Comparison of ENCODE assay signal across 8 mouse cellular contexts in genomic region chr11:69008182-69009121, GRCm38 (mm10). TPM values are rescaled to one million over a fixed set of nuclear protein-coding genes. Genes with fewer than 3 reads are reported as not detected.
DNase-seq lines count a peak whose midpoint lies in the region; ATAC-seq and TF ChIP-seq lines count a peak whose summit lies in the region.

Gene Pfas, minus strand, starts transcription at chr11:69008460.

- WGBS in forebrain, embryonic 16.5 days, result 9% methylated on average over 38 of the region's 38 CpGs
- WGBS in lung, embryonic 14.5 days, result 10% methylated on average over 38 of the region's 38 CpGs
- 8% methylated on average over 38 of the region's 38 CpGs for WGBS in olfactory bulb, adult 2 months
- 9% methylated on average over 38 of the region's 38 CpGs for WGBS in thymus, adult 2 months

- H3K27me3 ChIP-seq in forebrain, embryonic 16.5 days (replicated peaks; ENCODE audit: control insufficient read depth, insufficient read depth, low read length), result no peaks in the 10 kb centered on the region
- no peaks in the 10 kb centered on the region for H3K27me3 ChIP-seq in lung, embryonic 14.5 days (ENCODE audit: insufficient read depth, low read length)
- no peaks in the 10 kb centered on the region for H3K27me3 ChIP-seq in thymus, adult 2 months (ENCODE audit: control insufficient read depth, insufficient read depth, low read length)

- H3K4me3 ChIP-seq in ES-E14 (ENCODE audit: insufficient read depth in 1 of 2, low read depth in 1 of 2, low read length in 2 of 2, poor library complexity in 1 of 2, severe bottlenecking in 1 of 2), result peak within 1 kb of the TSS; percentile 95 to 98
- H3K4me3 ChIP-seq in forebrain, embryonic 16.5 days (replicated peaks; ENCODE audit: low read length), result peak within 1 kb of the TSS; percentile 79
- peak within 1 kb of the TSS; percentile 62 for H3K4me3 ChIP-seq in layer of hippocampus, adult 2 months
- peak within 1 kb of the TSS; percentile 61 for H3K4me3 ChIP-seq in lung, embryonic 14.5 days (ENCODE audit: low read depth, low read length)
- H3K4me3 ChIP-seq in olfactory bulb, adult 2 months (ENCODE audit: insufficient read depth, low read depth, low read length), result peak within 1 kb of the TSS; percentile 80
- peak within 1 kb of the TSS; percentile 87 for H3K4me3 ChIP-seq in thymus, adult 2 months (ENCODE audit: control insufficient read depth, insufficient read depth, low read length)

- peak; percentile 97 for DNase-seq in ES-E14 (ENCODE audit: low read depth, low spot score)
- peak; percentile 91 for DNase-seq in cerebellum, adult 11-12 months
- DNase-seq in heart, postnatal 36 days, result peak; percentile 87 to 89
- DNase-seq in layer of hippocampus, adult 2 months (ENCODE audit: low spot score in 2 of 2), result peak; percentile 89 to 94
- peak; percentile 99 for DNase-seq in lung, embryonic 14.5 days
- DNase-seq in thymus, adult 2 months, result peak; percentile 94

- H3K9ac ChIP-seq in ES-E14 (ENCODE audit: insufficient read depth, low read depth, low read length, poor library complexity, severe bottlenecking), result peak within 1 kb of the TSS; percentile 100
- peak within 1 kb of the TSS; percentile 68 for H3K9ac ChIP-seq in forebrain, embryonic 16.5 days (replicated peaks; ENCODE audit: low read depth, low read length)
- peak within 1 kb of the TSS; percentile 64 for H3K9ac ChIP-seq in lung, embryonic 14.5 days

- peak; percentile 69 for ATAC-seq in forebrain, embryonic 16.5 days
- peak; percentile 92 for ATAC-seq in lung, embryonic 14.5 days (ENCODE audit: insufficient read depth)

- intact Hi-C loops in heart, postnatal 36 days (cut with DNase I), result no loop called here

- H3K27ac ChIP-seq in ES-E14 (ENCODE audit: insufficient read depth, low read depth, low read length, poor library complexity, severe bottlenecking), result peak within 1 kb of the TSS; percentile 87
- peak within 1 kb of the TSS; percentile 60 for H3K27ac ChIP-seq in forebrain, embryonic 16.5 days (ENCODE audit: low read length)
- peak within 1 kb of the TSS; percentile 59 for H3K27ac ChIP-seq in layer of hippocampus, adult 2 months
- 0 out of 2 replicates have a peak within 1 kb of the TSS, but pooled peaks have one; percentile 52 for H3K27ac ChIP-seq in lung, embryonic 14.5 days (ENCODE audit: low read depth)
- H3K27ac ChIP-seq in olfactory bulb, adult 2 months (ENCODE audit: insufficient read depth, low read depth, low read length), result no peak within 1 kb of the TSS
- H3K27ac ChIP-seq in thymus, adult 2 months (ENCODE audit: control insufficient read depth, insufficient read depth, low read length), result no peak within 1 kb of the TSS

- peaks cover 18% of the 10 kb centered on the region for H3K36me3 ChIP-seq in ES-E14 (ENCODE audit: control insufficient read depth, insufficient read depth, low read length, poor library complexity, severe bottlenecking)
- no peaks in the 10 kb centered on the region for H3K36me3 ChIP-seq in forebrain, embryonic 16.5 days (ENCODE audit: control insufficient read depth, insufficient read depth)
- peaks cover 2% of the 10 kb centered on the region; the same call in 1 of the 2 replicates for H3K36me3 ChIP-seq in lung, embryonic 14.5 days (ENCODE audit: insufficient read depth)
- no peaks in the 10 kb centered on the region for H3K36me3 ChIP-seq in thymus, adult 2 months (ENCODE audit: control insufficient read depth, insufficient read depth, low read length)

- TF ChIP-seq POLR2A in olfactory bulb, adult 2 months (IDR thresholded peaks at IDR 0.05; ENCODE audit: insufficient read depth, low read depth, low read length), result peak; percentile 62
- TF ChIP-seq POLR2A in thymus, adult 2 months (IDR thresholded peaks at IDR 0.05; ENCODE audit: control insufficient read depth, extremely low read depth, insufficient read depth, low read length, poor library complexity), result peak; percentile 51; the same call in 1 of the 2 replicates

- H3K4me1 ChIP-seq in ES-E14 (ENCODE audit: control insufficient read depth in 2 of 2, insufficient read depth in 2 of 2, low read length in 2 of 2, poor library complexity in 1 of 2), result peaks cover 2 to 6% of the 10 kb centered on the region in 2 experiments; a peak in 3 of 4 replicates
- H3K4me1 ChIP-seq in forebrain, embryonic 16.5 days (replicated peaks; ENCODE audit: control insufficient read depth, insufficient read depth, low read length), result peaks cover 13% of the 10 kb centered on the region
- no peaks in the 10 kb centered on the region for H3K4me1 ChIP-seq in lung, embryonic 14.5 days (ENCODE audit: insufficient read depth)
- no peaks in the 10 kb centered on the region for H3K4me1 ChIP-seq in olfactory bulb, adult 2 months (ENCODE audit: control insufficient read depth, insufficient read depth, low read length)
- H3K4me1 ChIP-seq in thymus, adult 2 months (replicated peaks; ENCODE audit: control insufficient read depth, insufficient read depth, low read length), result peaks cover 2% of the 10 kb centered on the region

- no peaks in the 10 kb centered on the region for H3K9me3 ChIP-seq in ES-E14 (ENCODE audit: control insufficient read depth, insufficient read depth, low read depth, low read length)
- H3K9me3 ChIP-seq in forebrain, embryonic 16.5 days (ENCODE audit: control insufficient read depth, low read length), result no peaks in the 10 kb centered on the region
- no peaks in the 10 kb centered on the region for H3K9me3 ChIP-seq in lung, embryonic 14.5 days (ENCODE audit: low read depth, low read length)

- peak; percentile 40 for TF ChIP-seq CTCF in layer of hippocampus, adult 2 months (conservative IDR thresholded peaks at IDR 0.05)
- TF ChIP-seq CTCF in lung, embryonic 14.5 days (IDR thresholded peaks at IDR 0.05; ENCODE audit: low read depth), result peak; percentile 7; the same call in 1 of the 2 replicates
- TF ChIP-seq CTCF in olfactory bulb, adult 2 months (IDR thresholded peaks at IDR 0.05; ENCODE audit: insufficient read depth, low read depth, low read length), result no peak
- no peak for TF ChIP-seq CTCF in thymus, adult 2 months (IDR thresholded peaks at IDR 0.05; ENCODE audit: borderline replicate concordance, control insufficient read depth, extremely low read depth, insufficient read depth, low read length, poor library complexity)

- in situ Hi-C loops in ES-E14 (cut with MboI; ENCODE audit: low sequenced_read_pairs in 2 of 2, unreplicated experiment in 2 of 2), result no loop called here

- H3K4me2 ChIP-seq in forebrain, embryonic 16.5 days (ENCODE audit: low read length), result peak within 1 kb of the TSS; percentile 64
- H3K4me2 ChIP-seq in lung, embryonic 14.5 days, result peak within 1 kb of the TSS; percentile 63

TF ChIP-seq in ES-E14, 5 proteins besides CTCF, POLR2A, EP300 and RAD21:
- 0 out of 2 replicates have a peak, but pooled peaks have one; percentile 49 for TF ChIP-seq ZNF384 (IDR thresholded peaks at IDR 0.05; ENCODE audit: low read depth, low read length)
- TF ChIP-seq HCFC1 (IDR thresholded peaks at IDR 0.05; ENCODE audit: borderline replicate concordance, insufficient read depth, low read length), result peak; percentile 83
- TF ChIP-seq MAFK (IDR thresholded peaks at IDR 0.05; ENCODE audit: insufficient read depth, low read depth, low read length), result no peak

RNA-seq across cellular contexts. Expression of gene Pfas, which starts in this region (rescaled TPM):
- total RNA-seq in ES-E14 (2012; rRNA removed), result 119 and 149 TPM in 2 replicates
- polyA plus RNA-seq in forebrain, embryonic 16.5 days (2015; fragmentation: Nextera tagmentation; extraction: Ambion mirVana), result 21.7 and 24.7 TPM in 2 replicates
- 1 to 10 TPM; 5.8 to 8.3 TPM for total RNA-seq in heart, postnatal 36 days (2021)
- 10 to 100 TPM; 27.5 to 27.8 TPM for total RNA-seq in layer of hippocampus, adult 2 months (2021)
- polyA plus RNA-seq in lung, embryonic 14.5 days (2014; fragmentation: Nextera tagmentation; extraction: Ambion mirVana), result 36.8 and 43.3 TPM in 2 replicates
- not detected in 2 replicates for polyA plus RNA-seq in olfactory bulb, adult 2 months (2012; ENCODE audit: insufficient read depth, insufficient read length, low replicate concordance, missing spikeins)
- 28.5 and 43.0 TPM in 2 replicates for polyA plus RNA-seq in thymus, adult 2 months (2012; rRNA removed)

Comparison
In these comparisons a context has a peak if more than half of its experiments do, and no peak if none do; other contexts are left out.
1. H3K27ac ChIP-seq: peak in ES-E14 (single experiment), forebrain, embryonic 16.5 days (single experiment), layer of hippocampus, adult 2 months (single experiment) and lung, embryonic 14.5 days (single experiment); none in olfactory bulb, adult 2 months (single experiment) and thymus, adult 2 months (single experiment).
2. CTCF ChIP-seq: peak in layer of hippocampus, adult 2 months (single experiment) and lung, embryonic 14.5 days (single experiment); none in olfactory bulb, adult 2 months (single experiment) and thymus, adult 2 months (single experiment).
3. Peak in every context shown above with its lines, with median percentiles within 50 percentile points of each other: DNase-seq, H3K4me3 ChIP-seq and H3K9ac ChIP-seq.